Mouse (Mus musculus) cerebellum, adult 11-12 months (tissue): ENCODE measurements around the gene Uroc1.

Experiments
- DNase-seq: peaks from one replicate; pipeline ENCODE4 v3.0.0; 2022

Gene Uroc1

DNA sequence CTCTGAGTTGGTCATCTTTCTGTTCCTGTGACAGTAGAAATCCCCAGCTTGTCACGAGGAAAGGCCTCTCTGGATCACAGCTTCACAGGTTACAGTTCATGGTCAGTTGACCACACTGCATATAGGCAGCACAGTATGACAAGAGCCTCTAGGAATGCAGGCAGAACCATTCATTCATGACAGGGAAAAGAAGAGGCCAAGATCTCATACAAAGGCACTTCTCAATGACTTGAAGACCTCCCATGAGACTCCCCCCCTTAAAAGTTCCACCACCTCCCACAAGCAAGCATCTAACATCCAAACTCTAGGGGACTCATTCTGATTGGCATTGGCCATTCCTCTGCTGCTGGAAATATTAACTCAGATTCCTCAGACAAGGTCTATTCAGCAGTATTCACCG, 26.4 kb downstream of the Uroc1 start:
- no peak for DNase-seq

DNA sequence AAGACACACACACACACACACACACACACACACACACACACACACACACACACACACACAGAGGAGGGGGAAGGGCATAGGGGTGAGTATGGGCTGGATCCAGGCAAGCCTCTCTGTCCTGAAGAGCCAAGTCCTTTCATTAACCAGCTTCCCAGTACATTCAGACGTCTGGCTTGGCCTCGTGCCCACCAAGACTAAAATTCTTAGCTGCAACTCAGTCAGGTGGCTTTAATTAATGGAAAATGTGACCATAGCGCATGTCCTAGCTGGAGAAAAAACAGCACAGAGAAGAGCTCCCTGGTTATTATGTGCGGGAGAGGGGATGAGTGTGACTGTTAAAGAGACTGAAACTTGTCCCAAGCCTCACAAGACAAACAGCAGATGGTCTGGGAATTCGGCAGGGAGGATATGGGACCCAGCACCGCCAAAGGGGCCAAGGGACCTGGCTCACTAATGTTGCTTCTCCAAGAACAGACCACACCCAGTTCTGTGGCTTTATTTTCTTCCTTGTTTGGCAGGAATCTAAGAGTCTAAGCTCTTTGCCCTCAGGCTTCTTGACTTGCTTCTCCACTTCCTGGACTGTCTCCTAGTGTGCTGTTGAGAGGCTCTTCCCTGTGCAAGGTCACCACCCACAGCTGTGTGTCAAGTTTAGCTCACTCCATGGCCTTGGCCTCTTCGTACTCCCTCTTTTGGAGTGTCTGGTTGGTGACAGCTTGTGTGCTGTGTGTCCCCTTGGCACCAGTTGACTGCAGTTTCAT, 27.1 kb downstream of the Uroc1 start:
- DNase-seq: no peak

DNA sequence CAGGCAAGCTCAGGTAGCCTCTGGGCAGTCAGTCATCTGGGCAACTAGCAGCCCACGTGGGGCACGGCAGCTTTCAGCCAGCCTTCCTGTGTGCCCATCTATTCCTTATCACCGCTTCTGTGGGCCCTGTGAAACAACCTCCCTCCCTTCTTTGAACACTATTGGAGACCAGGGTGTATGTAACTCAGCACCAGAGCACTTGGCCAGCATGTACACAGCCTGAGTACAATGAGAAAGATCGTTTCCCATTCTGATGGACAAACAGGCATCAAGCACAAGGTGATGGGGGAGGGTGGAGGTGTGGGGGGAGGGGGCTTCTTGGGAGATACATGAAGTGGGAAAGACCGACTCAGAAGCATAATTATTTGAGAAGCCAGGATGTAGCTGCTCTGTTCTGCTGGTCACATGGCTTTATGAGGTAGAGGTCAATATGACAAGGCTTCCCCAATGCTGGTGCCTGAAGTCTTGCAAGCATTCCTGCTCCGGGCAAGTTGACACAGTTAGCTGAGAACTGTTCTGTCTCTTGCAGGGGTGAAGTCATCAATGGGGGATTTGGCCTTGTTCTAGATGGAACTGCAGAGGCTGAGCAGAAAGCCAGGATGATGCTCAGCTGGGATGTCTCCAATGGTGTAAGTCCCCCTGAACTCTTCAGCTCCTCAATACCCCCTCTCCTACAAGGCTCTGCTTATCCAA, 28.0 kb downstream of the Uroc1 start:
- DNase-seq: no peak

DNA sequence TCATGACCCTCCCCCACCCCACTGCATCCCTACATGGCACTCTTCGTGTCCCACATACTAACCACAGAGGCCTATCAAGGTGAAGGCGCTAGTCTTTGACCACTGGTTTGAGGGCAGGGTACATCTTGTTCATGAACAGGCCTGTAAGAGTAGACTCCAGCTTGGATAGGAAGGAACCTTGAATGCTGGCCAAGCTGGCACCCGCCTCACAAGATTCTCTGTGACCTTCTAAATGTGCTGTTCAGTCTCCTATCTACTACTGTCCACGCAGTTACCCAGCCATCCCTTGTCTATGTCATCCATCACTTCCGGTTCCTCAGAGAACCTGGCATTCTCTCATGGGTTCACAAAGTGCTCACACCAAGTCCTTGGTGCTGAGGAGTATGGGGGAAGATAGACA, 30.2 kb downstream of the Uroc1 start:
- DNase-seq: no peak

DNA sequence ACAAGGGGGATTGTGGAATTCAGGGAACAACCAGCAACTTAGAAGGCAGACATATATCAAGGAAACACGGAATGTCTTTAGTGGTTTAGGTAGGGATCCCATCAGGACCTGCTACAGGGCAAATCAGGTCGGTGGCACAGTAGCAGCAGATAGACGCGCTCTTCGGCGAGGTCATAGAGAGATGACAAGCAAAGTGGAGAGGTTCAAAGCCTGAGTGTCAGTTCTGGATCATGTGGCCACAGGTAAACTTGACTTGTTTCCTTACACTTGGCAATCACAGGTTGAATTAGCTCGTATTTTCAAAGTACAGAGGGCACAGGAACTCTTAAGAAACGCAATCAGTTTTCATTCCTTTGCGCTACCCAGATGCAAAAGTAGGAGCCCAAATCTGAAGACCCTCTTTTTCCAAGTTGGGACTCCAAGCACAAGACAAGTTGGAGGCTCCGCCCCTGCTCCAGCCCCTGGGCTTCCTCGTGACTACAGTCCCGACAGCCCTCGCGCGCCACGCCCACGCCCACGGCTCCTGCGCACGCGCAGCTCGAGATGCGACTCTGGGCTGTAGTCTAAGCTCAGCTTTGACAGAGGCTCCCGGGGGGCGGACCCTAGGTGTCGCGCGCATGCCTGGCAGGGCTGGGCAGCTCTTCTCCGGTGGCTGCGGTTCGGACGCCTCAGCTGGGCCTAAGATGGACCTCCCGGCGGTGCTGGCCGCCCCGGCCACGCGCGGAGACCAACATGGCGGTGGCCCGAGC, 36.1 kb downstream of the Uroc1 start, which contains the start of gene Zxdc:
Gene Zxdc, plus strand, starts transcription at position 517 of the 749 bp plus-strand sequence.
- DNase-seq: peak; percentile 99

DNA sequence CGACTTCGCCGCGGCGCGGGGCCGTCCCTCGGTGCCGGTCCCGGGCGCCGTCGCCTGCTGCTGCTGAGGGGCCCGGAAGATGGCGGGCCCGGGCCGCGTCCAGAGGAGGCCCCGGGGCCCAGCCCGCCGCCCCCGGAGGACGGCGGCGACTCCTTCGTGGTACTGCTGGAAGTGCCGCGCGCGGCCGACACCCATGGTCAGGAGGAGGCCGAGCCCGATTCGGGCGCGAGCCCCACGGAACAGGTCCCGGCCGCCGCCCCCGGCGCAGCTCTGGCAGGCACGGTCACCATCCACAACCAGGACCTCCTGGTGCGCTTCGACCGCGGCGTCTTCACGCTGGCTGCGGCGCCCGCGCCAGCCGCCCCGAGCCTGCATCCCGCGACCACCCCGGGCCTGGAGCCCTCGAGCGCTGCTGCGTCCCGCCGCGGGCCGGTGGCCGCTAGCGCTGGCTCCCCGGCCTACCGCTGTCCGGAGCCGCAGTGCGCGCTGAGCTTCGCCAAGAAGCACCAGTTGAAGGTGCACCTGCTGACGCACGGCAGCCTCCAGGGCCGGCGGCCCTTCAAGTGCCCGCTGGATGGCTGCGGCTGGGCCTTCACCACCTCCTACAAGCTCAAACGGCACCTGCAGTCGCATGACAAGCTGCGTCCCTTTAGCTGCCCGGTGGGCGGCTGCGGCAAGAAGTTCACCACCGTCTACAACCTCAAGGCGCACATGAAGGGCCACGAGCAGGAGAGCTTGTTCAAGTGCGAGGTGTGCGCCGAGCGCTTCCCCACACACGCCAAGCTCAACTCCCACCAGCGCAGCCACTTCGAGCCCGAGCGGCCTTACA, 36.9 kb downstream of the Uroc1 start:
- peak; percentile 56 for DNase-seq

DNA sequence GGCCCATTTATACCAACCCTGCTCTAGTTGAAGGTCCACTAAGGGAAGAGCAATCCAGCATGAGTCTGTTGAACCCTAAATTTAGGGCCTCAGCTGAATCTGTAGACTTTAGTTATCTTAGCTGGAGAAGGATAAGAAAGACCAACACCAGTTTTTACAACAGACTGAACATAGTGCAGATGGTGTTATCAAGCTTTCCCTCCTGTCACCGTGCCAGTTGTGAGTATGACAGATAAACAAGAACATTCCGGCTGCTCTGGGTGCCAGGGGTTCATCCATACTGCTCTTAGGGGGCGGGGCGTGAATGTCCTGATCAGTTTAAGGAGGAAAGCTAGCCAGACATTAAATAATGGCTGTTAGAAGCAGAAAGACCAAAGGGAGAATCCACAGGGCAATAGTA, 41.6 kb downstream of the Uroc1 start:
- no peak for DNase-seq

DNA sequence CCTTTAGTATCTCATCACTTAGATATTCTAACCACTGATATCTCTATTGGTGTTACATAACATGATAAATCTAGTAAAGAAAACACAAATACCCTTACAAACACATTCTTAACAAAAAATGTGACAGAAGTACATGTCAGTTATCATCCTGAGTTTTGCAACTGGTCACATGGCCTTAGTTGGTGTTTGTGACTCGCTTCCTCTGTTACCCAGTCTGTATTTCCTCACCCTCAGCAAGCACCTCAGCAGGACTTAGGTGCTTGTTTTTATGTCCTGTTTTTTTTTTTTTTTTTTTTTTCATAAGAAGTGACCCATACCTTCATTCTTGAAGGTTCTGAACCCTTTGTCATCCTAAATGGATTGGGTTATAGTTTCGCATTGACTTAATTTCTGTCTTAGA, 44.6 kb downstream of the Uroc1 start:
- no peak for DNase-seq

DNA sequence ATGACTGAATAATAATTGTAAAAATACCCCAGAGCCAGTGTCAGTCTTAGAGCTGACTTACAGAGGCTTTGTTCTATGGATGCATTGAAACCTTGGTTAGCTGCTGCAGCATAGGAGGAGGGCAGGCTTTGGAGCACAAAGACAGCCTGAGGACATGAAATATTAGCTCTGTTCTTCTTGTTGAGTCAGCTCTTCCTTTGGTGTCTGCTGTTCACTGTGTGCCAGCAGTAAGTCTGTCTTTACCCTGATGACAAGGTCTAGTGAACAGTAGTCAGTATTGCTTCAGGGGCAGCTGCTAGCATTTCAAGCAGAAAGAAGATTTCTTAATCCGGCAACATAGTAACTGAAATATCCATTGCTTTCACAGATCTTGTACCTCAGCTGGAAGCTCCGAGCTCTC, 48.4 kb downstream of the Uroc1 start:
- no peak for DNase-seq

DNA sequence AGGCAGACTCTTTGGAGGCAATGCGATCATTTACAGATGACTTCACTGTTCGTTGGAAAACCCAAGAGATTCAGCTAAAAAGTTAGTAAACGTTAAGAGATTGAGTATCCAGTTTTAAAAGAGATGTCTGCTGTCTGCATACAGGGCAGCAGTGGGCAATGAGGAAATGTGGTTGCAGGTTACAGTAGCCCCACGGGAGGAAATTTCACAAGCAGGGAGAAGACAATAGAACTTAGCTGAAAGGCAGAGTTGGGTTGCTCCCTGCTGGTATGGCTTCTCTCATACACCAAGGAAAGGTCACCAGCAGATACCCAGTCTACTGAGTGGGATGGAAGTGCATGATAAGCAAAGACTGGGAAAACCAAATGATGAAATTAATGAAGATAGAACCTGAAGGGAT, 57.5 kb downstream of the Uroc1 start:
- DNase-seq: no peak

DNA sequence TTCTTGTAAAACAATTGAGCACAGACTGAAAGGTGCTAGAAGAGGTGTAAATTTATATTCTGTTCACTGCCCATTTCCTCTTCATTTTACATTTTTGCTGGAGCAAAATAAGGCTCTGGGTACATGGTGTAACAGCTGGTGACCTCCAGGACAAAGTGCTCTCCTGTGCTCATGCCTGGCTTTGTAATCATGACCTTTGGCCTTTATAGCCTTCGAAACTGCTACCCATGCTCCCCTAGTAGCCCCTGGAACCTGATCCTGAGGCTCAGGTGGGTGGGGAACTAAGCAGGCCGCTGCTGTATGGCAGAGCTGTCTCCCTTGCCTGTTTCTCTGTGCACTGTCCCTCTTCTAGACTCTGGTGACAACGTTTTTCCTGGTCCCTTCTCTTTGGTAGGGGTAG, 60.9 kb downstream of the Uroc1 start:
- DNase-seq: no peak

DNA sequence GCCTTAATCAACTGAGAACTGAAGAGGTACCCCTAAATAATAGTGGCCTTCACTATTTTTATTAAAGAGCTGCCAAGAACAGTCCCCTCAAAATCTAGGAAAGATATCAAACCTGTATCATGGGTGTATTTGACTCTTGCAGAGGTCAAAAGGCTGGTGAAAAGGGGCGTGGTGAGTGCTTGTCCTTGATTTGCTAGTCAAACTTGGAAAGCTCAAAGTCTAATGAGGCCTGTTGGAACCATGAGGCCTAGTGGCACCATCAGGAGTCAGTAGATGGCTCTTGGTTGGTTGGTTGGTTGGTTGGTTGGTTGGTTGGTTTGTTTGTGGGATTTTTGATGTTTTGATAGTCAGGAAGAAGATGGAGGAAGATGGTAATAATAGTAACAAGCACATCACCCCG, 62.7 kb downstream of the Uroc1 start:
- DNase-seq: no peak

DNA sequence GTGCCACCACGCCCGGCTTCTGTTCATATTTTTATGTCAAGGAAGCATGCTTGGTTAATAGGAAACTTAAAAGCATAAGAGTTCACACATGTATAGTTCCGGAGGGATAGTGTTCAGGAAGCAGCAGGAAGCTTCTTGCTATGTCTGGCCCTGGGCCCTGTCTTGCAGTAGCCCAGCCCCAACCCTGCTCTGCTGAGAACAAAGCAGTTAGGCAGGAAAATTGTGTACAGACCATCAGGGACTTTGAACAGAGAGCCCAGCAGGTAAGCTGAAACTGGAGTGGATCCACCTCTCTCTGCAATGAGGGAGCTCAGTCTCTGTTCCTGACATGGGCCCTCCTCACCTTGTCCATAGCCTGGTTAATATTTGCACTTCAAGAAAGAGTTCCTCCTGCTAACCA, 64.2 kb downstream of the Uroc1 start:
- DNase-seq: no peak

DNA sequence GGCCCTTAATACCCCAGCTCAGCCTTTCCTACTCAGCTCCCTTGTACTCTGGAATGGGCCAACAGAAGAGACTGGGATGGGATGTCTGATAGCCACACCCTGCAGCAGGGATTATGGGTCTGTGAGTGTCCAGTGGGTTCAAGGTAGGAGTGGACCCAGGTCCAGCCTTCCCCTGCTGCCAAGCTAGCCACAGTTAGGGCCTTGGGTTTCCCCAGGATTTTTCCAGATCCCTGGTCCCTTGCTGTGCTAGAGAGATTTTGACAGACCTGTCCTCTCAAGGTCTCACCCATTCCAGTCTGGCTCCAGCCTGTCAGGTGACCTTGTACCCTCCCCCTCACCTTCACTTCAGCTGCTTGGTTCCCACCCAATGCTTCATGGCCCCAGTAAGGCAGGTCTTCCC, 75.5 kb downstream of the Uroc1 start:
- no peak for DNase-seq

DNA sequence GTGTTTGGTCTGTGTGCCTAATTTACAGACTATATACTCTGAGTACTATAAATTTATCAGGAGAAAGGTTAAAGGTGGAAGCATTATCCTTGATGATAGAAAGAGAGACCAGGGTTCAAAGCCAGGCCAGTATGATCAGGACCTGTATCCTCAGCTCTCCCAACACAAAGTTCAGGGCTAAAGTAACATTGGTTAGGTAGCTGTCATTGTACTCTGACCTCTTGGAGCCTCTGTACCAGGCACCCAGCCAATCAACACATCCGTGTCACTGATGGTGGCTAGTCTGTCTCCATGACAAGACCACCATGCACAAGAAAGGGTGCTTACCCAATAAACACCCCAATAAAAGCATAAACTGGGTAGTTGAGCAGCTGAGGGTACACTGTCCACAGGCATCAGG, 77.9 kb downstream of the Uroc1 start:
- no peak for DNase-seq

DNA sequence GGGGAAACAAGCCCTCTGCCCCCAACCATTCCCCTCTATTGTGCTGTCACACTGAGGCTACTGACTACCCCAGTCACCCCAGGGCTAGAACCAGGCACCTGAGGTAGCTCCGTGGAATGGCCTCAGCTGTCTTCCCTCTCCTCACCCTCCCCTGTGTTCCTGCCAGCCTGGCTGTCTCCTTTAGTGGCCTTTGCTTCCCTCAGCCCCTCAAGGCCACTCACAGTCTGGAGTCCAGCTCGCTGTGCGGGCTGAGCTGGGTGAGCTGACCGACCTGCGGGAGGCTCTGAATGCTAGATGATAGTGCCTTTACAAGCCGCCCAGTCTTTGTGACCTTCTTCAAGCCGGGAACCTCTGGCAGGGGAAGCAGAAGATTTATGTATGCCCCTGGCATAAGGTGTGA, 78.8 kb downstream of the Uroc1 start:
- no peak for DNase-seq
